ENCODE assay signal across 17 mouse cellular contexts in the genomic region with DNA sequence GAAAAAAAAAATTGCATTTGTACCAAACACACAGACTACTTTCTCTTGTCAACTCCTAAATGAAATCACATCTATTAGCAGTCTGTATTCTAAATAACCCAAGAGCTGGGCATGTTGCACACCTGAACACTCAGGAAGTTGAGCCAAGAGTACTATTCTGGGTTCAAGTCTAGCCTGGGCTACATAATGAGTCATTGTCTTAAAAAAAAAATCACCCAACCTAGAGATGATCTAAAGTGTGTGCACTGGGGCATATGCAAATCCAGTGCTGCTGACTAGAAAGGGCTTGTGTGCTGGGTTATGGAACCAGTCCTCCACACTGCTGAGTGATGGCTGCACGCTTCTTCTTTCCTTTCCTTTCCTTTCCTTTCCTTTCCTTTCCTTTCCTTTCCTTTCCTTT. TPM values are rescaled to one million over a fixed set of nuclear protein-coding genes. Genes with fewer than 3 reads are reported as not detected.
"Had no signal": no experiment of that assay in that cellular context is flagged by ENCODE, and none has a peak within 500 bp of the region (broad histone marks: within the 10 kb centered on the region; RNA-seq: fewer than 3 reads in every experiment).

No protein-coding gene starts in this region.

- H3K4me2 ChIP-seq: neural tube, embryonic 12.5 days; neural tube, embryonic 13.5 days; neural tube, embryonic 15.5 days; stomach, embryonic 15.5 days had no signal

- H3K27ac ChIP-seq: neural tube, embryonic 12.5 days; neural tube, embryonic 13.5 days; neural tube, embryonic 15.5 days; stomach, embryonic 15.5 days; stomach, postnatal 0 days had no signal

- DNase-seq: retina, postnatal 1 day; right cerebral cortex, adult 18-20 months; right cerebral cortex, postnatal 14 days; right cerebral cortex, postnatal 25 days; right cerebral cortex, postnatal 4 days; spleen, adult 18-20 months; thymus, adult 2 months; thymus, postnatal 14 days; thymus, postnatal 25 days; thymus, postnatal 36 days; thymus, postnatal 4 days had no signal

- H3K27me3 ChIP-seq: neural tube, embryonic 12.5 days; neural tube, embryonic 13.5 days; neural tube, embryonic 15.5 days; stomach, embryonic 15.5 days had no signal

- H3K9ac ChIP-seq: neural tube, embryonic 12.5 days; neural tube, embryonic 13.5 days; neural tube, embryonic 15.5 days; stomach, embryonic 15.5 days had no signal

- H3K4me3 ChIP-seq: neural tube, embryonic 12.5 days; neural tube, embryonic 13.5 days; neural tube, embryonic 15.5 days; stomach, embryonic 15.5 days had no signal

- H3K4me1 ChIP-seq: neural tube, embryonic 12.5 days; neural tube, embryonic 13.5 days; neural tube, embryonic 15.5 days; stomach, embryonic 15.5 days had no signal

- H3K9me3 ChIP-seq: neural tube, embryonic 12.5 days; neural tube, embryonic 13.5 days; neural tube, embryonic 15.5 days; stomach, embryonic 15.5 days had no signal

RNA-seq across cellular contexts. Expression of a gene that starts 24.8 kb away (rescaled TPM):
- total RNA-seq: neutrophil, adult 5-6 weeks had no signal
